In the genomic region with DNA sequence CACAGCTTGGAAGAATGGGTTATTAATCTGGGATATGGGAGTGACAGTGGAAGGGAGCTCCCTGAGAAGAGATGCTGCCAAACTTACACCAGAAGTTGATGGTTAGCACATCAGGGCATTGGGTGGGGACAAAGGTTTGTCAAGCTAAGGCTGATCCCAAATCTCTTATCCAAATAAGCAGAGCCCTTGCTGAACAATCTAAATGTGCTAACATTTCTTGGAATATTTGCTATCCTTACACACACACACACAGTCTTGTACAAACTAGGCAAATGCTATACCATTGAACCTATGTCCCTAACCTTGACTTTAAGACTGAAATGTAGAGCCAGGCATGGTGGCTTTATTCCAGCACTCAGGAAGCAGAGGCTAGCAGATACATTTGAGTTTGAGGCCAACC, we compare ENCODE assay signal across 28 mouse cellular contexts. TPM values are rescaled to one million over a fixed set of nuclear protein-coding genes. Genes with fewer than 3 reads are reported as not detected.
"Had no signal": no experiment of that assay in that cellular context is flagged by ENCODE, and none has a peak within 500 bp of the region (broad histone marks: within the 10 kb centered on the region; RNA-seq: fewer than 3 reads in every experiment).

No protein-coding gene starts in this region.

- H3K27ac ChIP-seq: intestine, embryonic 15.5 days; limb, embryonic 12.5 days; limb, embryonic 15.5 days; macrophage; midbrain, embryonic 12.5 days; midbrain, embryonic 15.5 days; neural tube, embryonic 12.5 days; neural tube, embryonic 15.5 days; stomach, embryonic 15.5 days had no signal

- H3K9me3 ChIP-seq: intestine, embryonic 15.5 days; limb, embryonic 12.5 days; limb, embryonic 15.5 days; midbrain, embryonic 12.5 days; midbrain, embryonic 15.5 days; neural tube, embryonic 12.5 days; neural tube, embryonic 15.5 days; stomach, embryonic 15.5 days had no signal

- ATAC-seq: intestine, embryonic 15.5 days; midbrain, embryonic 15.5 days had no signal

- H3K4me1 ChIP-seq: intestine, embryonic 15.5 days; limb, embryonic 12.5 days; limb, embryonic 15.5 days; midbrain, embryonic 12.5 days; midbrain, embryonic 15.5 days; neural tube, embryonic 12.5 days; neural tube, embryonic 15.5 days; stomach, embryonic 15.5 days had no signal

- H3K9ac ChIP-seq: intestine, embryonic 15.5 days; limb, embryonic 12.5 days; limb, embryonic 15.5 days; midbrain, embryonic 12.5 days; midbrain, embryonic 15.5 days; neural tube, embryonic 12.5 days; neural tube, embryonic 15.5 days; stomach, embryonic 15.5 days had no signal

- DNase-seq: kidney, adult 18-20 months; kidney, adult 9 months; kidney, postnatal 14 days; kidney, postnatal 4 days; left cerebral cortex, postnatal 4 days; lung, adult 2 months; lung, postnatal 14 days; retina, postnatal 1 day; right cerebral cortex, postnatal 25 days; spleen, adult 18-20 months; thymus, adult 18-20 months; thymus, postnatal 4 days had no signal

- H3K4me2 ChIP-seq: intestine, embryonic 15.5 days; limb, embryonic 12.5 days; limb, embryonic 15.5 days; midbrain, embryonic 12.5 days; midbrain, embryonic 15.5 days; neural tube, embryonic 12.5 days; neural tube, embryonic 15.5 days; stomach, embryonic 15.5 days had no signal

- H3K4me3 ChIP-seq: intestine, embryonic 15.5 days; limb, embryonic 12.5 days; limb, embryonic 15.5 days; midbrain, embryonic 12.5 days; midbrain, embryonic 15.5 days; neural tube, embryonic 12.5 days; neural tube, embryonic 15.5 days; stomach, embryonic 15.5 days had no signal

- H3K27me3 ChIP-seq: intestine, embryonic 15.5 days; limb, embryonic 15.5 days; midbrain, embryonic 12.5 days; midbrain, embryonic 15.5 days; neural tube, embryonic 12.5 days; neural tube, embryonic 15.5 days; stomach, embryonic 15.5 days had no signal

RNA-seq across cellular contexts. Expression of a gene that starts 3.1 kb away (rescaled TPM):
- total RNA-seq: layer of hippocampus, adult 18-20 months; layer of hippocampus, postnatal 14 days; left cerebral cortex, adult 8-10 months; left cerebral cortex, postnatal 14 days; left cerebral cortex, postnatal 4 days; megakaryocyte, adult 5-6 weeks had no signal
- polyA plus RNA-seq: intestine, embryonic 15.5 days; kidney, embryonic 16.5 days; limb, embryonic 12.5 days; limb, embryonic 15.5 days; lung, adult 2 months; lung, embryonic 16.5 days; macrophage; midbrain, embryonic 12.5 days; midbrain, embryonic 15.5 days; neural tube, embryonic 12.5 days; neural tube, embryonic 15.5 days; stomach, embryonic 15.5 days had no signal
